Mouse (Mus musculus) G1E (cell line): ENCODE measurements at regions not wholly inside any gene's neighbourhood (a gene's known extent, or its start where the extent isn't known, plus 50 kb on each side); places are given as distances from the start of the nearest gene placed in this dataset.
"Not testable (repeated sequence)": the region's sequence is repeated elsewhere in the genome, so short reads cannot be mapped to it uniquely, and the experiment has no call there.

Experiments used
- ATAC-seq: 2 replicates; pipeline ENCODE4 v1.8.0; 2016; ENCODE audit warnings: mild to moderate bottlenecking; ENCODE audit not compliant: insufficient number of reproducible peaks, poor library complexity, low FRiP score, severe bottlenecking; ENCODE audit errors: extremely low read depth
- DNase-seq: peaks from one replicate; pipeline ENCODE4 v3.0.0; 2012; ENCODE audit warnings: low spot score
- H3K27me3 ChIP-seq: 2 replicates; pipeline ENCODE4 v1.6.1; 2012; ENCODE audit warnings: mild to moderate bottlenecking, low read length, inconsistent platforms; ENCODE audit not compliant: insufficient read depth
- H3K36me3 ChIP-seq: replicated peaks from 2 replicates; pipeline ENCODE3; 2012; ENCODE audit warnings: mild to moderate bottlenecking, inconsistent platforms
- H3K4me1 ChIP-seq: 2 replicates; pipeline ENCODE4 v1.6.1; 2012; ENCODE audit warnings: low read depth, low read length, inconsistent platforms, mixed read lengths; ENCODE audit not compliant: insufficient read depth
- H3K4me3 ChIP-seq: 2 replicates; pipeline ENCODE4 v1.5.1; 2012; ENCODE audit warnings: low read depth, mild to moderate bottlenecking, inconsistent platforms, low read length, moderate library complexity, mixed read lengths
- H3K9me3 ChIP-seq: replicated peaks from 2 replicates; pipeline ENCODE4 v1.6.1; 2012; ENCODE audit warnings: inconsistent platforms
- CTCF ChIP-seq: IDR thresholded peaks from 2 replicates; pipeline ENCODE4 v1.5.1; 2012; ENCODE audit warnings: low read depth, low read length, inconsistent platforms, mixed read lengths
- GATA1 ChIP-seq: IDR thresholded peaks from 2 replicates; pipeline ENCODE4 v1.6.1; 2012; ENCODE audit warnings: borderline replicate concordance, low read length, inconsistent platforms, mixed read lengths
- GATA2 ChIP-seq: IDR thresholded peaks from 2 replicates; pipeline ENCODE4 v1.6.1; 2012; ENCODE audit warnings: low read depth, low read length, inconsistent platforms, borderline replicate concordance
- POLR2AphosphoS5 ChIP-seq: IDR thresholded peaks from 2 replicates; pipeline ENCODE4 v1.6.1; 2012; ENCODE audit warnings: low read depth, low read length, inconsistent platforms; ENCODE audit not compliant: insufficient replicate concordance
- TAL1 ChIP-seq: conservative IDR thresholded peaks from 2 replicates; pipeline ENCODE4 v1.6.1; 2012; ENCODE audit warnings: low read depth, low read length, inconsistent platforms, mixed read lengths

DNA sequence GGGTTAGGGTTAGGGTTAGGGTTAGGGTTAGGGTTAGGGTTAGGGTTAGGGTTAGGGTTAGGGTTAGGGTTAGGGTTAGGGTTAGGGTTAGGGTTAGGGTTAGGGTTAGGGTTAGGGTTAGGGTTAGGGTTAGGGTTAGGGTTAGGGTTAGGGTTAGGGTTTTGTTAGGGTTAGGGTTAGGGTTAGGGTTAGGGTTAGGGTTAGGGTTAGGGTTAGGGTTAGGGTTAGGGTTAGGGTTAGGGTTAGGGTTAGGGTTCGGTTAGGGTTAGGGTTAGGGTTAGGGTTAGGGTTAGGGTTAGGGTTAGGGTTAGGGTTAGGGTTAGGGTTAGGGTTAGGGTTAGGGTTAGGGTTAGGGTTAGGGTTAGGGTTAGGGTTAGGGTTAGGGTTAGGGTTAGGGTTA is 124.7 kb upstream of the Fgf14 start:
- ATAC-seq: peak; percentile 22; the same call in 1 of the 2 replicates
- H3K4me3 ChIP-seq: not testable (repeated sequence)

DNA sequence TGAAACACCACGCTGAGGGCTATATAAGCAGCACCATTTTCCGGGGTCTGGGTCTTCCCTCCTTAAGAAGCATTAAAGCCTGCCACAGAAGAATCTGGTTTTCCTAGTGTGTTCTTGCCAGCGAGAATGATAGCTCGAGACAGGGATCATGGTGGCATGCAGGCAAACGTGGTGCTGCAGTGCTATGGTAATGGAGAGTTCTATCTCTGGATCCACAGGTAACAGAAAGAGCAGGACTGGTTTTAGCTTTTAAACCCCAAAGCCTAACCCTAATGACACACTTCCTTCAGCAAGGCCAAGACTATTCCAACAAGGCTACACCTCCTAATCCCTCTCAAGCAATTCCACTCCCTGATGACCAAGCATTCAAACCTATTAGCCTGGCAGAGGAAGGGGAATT is 123.5 kb upstream of the Fgf14 start:
- no peaks in the 10 kb centered on the region for H3K27me3 ChIP-seq
- H3K4me3 ChIP-seq: no peak overlapping the region
- ATAC-seq (no peak), DNase-seq (no peak)
- H3K4me1 ChIP-seq: no peaks in the 10 kb centered on the region
- TF ChIP-seq TAL1 (no peak), CTCF (no peak), GATA2 (no peak), POLR2AphosphoS5 (no peak), GATA1 (no peak)
- no peaks in the 10 kb centered on the region for H3K36me3 ChIP-seq
- H3K9me3 ChIP-seq: no peaks in the 10 kb centered on the region

More for the DNA sequence above, 124.7 kb upstream of the Fgf14 start:
- H3K9me3 ChIP-seq, H3K4me1 ChIP-seq, H3K36me3 ChIP-seq, DNase-seq, H3K27me3 ChIP-seq: not testable (repeated sequence)

DNA sequence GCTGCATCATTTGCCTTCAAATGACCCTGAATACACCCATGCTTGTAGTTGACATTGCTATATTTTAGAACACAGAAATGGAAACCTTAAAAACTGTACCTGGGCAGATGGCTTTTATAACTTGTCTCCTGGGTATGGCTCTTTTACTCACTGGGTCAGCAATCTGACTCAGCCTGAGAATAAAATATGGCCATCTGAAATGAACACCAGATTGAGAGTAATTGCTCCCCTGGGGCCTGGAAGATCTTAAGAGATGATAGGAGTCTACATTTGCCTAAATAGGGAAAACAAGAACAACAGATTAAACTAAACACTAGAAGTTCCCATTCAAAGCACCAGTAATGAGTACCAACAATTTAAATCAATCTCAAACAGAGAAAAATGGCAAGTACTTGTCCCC is 98.5 kb upstream of the Fgf14 start:
- H3K4me1 ChIP-seq: no peaks in the 10 kb centered on the region
- ATAC-seq (no peak), DNase-seq (no peak)
- TF ChIP-seq TAL1 (no peak), GATA2 (no peak)
- no peaks in the 10 kb centered on the region for H3K27me3 ChIP-seq
- H3K4me3 ChIP-seq: no peak overlapping the region
- H3K9me3 ChIP-seq: peaks cover 2% of the 10 kb centered on the region; the same call in 1 of the 2 replicates
- no peaks in the 10 kb centered on the region for H3K36me3 ChIP-seq

DNA sequence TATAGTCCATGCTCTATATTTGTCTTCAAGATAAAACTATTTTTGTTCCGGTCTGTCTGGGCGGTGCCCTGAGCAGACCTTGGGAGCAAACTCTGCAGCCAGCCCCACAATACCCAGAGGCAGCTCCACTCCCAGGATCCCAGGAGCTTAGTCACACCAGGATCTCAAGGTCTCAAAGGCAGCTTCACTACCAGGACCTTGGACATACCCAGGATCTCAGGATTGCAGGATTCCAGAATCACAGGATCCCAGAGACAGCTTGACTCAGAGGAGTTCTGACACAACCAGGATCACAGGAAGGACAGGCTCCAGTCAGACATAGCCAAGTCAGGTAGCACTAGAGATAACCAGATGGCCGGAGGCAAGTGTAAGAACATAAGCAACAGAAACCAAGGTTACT is 91.1 kb upstream of the Fgf14 start:
- no peak for DNase-seq
- Histone ChIP-seq H3K9me3 (no peaks in the 10 kb centered on the region), H3K27me3 (no peaks in the 10 kb centered on the region), H3K36me3 (no peaks in the 10 kb centered on the region), H3K4me3 (no peak overlapping the region), H3K4me1 (no peaks in the 10 kb centered on the region)
- TF ChIP-seq POLR2AphosphoS5 (no peak), GATA2 (no peak), GATA1 (no peak), CTCF (no peak), TAL1 (no peak)
- ATAC-seq: no peak

DNA sequence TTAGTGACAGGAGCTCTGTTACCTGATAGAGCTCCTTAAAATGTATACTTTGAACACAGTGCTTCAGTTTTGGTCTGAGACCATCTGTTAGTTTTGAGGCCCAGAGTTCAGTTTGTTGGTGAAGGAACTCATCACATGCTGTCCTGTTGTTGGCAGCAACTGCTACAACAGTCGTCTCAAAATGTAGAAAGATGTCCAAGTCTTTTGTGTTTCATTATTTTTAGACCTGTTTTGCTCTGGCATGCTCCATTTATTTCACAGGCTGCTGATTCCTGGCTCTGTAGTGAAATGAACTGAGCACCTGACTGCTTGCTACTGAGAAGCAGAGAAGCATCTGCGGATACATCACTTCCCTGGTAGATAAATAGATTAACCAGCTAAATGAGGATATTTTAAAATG is 90.3 kb upstream of the Fgf14 start:
- TF ChIP-seq GATA1 (no peak), TAL1 (no peak), CTCF (no peak), GATA2 (no peak), POLR2AphosphoS5 (no peak)
- no peak for DNase-seq
- Histone ChIP-seq H3K4me3 (no peak overlapping the region), H3K4me1 (no peaks in the 10 kb centered on the region), H3K27me3 (no peaks in the 10 kb centered on the region), H3K9me3 (no peaks in the 10 kb centered on the region), H3K36me3 (no peaks in the 10 kb centered on the region)
- ATAC-seq: no peak

DNA sequence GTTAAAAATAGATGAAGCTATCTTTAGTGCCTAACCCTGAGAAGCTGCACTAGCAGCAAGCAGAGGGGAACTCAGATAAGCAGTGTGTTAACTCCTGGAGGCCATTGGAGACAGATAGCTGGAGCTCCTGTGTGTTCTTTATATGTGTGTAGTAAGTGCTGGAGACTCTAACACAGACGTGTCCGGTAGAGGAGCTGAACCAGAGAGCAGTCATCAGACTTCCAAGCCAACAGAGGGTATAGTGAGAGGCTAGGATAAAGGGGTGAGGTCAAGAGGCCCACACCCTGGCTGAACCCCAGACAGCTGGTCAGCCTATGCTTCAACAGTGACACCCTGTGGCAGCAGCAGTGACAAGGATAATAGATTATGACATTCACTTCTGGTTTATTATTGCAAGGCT is 65.6 kb upstream of the Fgf14 start:
- Histone ChIP-seq H3K9me3 (no peaks in the 10 kb centered on the region), H3K27me3 (no peaks in the 10 kb centered on the region), H3K4me1 (no peaks in the 10 kb centered on the region), H3K4me3 (no peak overlapping the region), H3K36me3 (no peaks in the 10 kb centered on the region)
- TF ChIP-seq TAL1 (no peak), GATA2 (no peak), GATA1 (no peak), POLR2AphosphoS5 (no peak), CTCF (no peak)
- DNase-seq (no peak), ATAC-seq (no peak)
